Mouse (Mus musculus) mature B cell (primary cell): Measurements from ENCODE around the gene St7.

ENCODE experiments used
- in situ Hi-C: fragments of 300-500 bp; cut with MboI; formaldehyde crosslinking; loops from 2 replicates; pipeline ENCODE4 v1.14.3; 2019

Gene St7

GRCm38 (mm10) chr6:17763963-17764659 lies 71.4 kb downstream of the St7 start:
- in situ Hi-C loops, result no loop called here

- in situ Hi-C loops, result no loop called here
These were observed 71.9 kb downstream of the St7 start for GRCm38 (mm10) chr6:17764660-17764998.

GRCm38 (mm10) chr6:17769972-17770644 lies 77.4 kb downstream of the St7 start:
- in situ Hi-C loops, result no loop called here

GRCm38 (mm10) chr6:17770645-17771345 lies 78.1 kb downstream of the St7 start:
- in situ Hi-C loops, result no loop called here

GRCm38 (mm10) chr6:17771456-17771855 lies 78.7 kb downstream of the St7 start:
- in situ Hi-C loops, result no loop called here

GRCm38 (mm10) chr6:17772514-17772913 lies 79.8 kb downstream of the St7 start:
- in situ Hi-C loops, result no loop called here

GRCm38 (mm10) chr6:17776041-17776440 lies 83.3 kb downstream of the St7 start:
- in situ Hi-C loops, result no loop called here

GRCm38 (mm10) chr6:17777018-17777799 lies 84.5 kb downstream of the St7 start:
- in situ Hi-C loops, result no loop called here

- in situ Hi-C loops, result no loop called here
These were observed 86.0 kb downstream of the St7 start for GRCm38 (mm10) chr6:17778648-17779202.

- in situ Hi-C loops, result no loop called here
These were observed 90.8 kb downstream of the St7 start for GRCm38 (mm10) chr6:17783511-17783910.

- in situ Hi-C loops, result no loop called here
These were observed 91.8 kb downstream of the St7 start for GRCm38 (mm10) chr6:17784523-17784922.

GRCm38 (mm10) chr6:17785248-17785647 lies 92.5 kb downstream of the St7 start:
- in situ Hi-C loops, result no loop called here

- in situ Hi-C loops, result no loop called here
These were observed 95.1 kb downstream of the St7 start for GRCm38 (mm10) chr6:17787810-17788209.

- in situ Hi-C loops, result no loop called here
These were observed 97.5 kb downstream of the St7 start for GRCm38 (mm10) chr6:17790251-17790650.

GRCm38 (mm10) chr6:17793471-17793870 lies 100.7 kb downstream of the St7 start:
- in situ Hi-C loops, result no loop called here

- in situ Hi-C loops, result no loop called here
These were observed 104.6 kb downstream of the St7 start for GRCm38 (mm10) chr6:17797271-17797713.

- in situ Hi-C loops, result no loop called here
These were observed 108.0 kb downstream of the St7 start for GRCm38 (mm10) chr6:17800694-17801093.

- in situ Hi-C loops, result no loop called here
These were observed 111.7 kb downstream of the St7 start for GRCm38 (mm10) chr6:17804468-17804867.

GRCm38 (mm10) chr6:17806569-17806968 lies 113.8 kb downstream of the St7 start:
- in situ Hi-C loops, result no loop called here

- in situ Hi-C loops, result no loop called here
These were observed 118.3 kb downstream of the St7 start for GRCm38 (mm10) chr6:17811063-17811462.

GRCm38 (mm10) chr6:17811531-17811930 lies 118.8 kb downstream of the St7 start:
- in situ Hi-C loops, result no loop called here
